Comparison of ENCODE assay signal across 8 mouse cellular contexts in the genomic region with DNA sequence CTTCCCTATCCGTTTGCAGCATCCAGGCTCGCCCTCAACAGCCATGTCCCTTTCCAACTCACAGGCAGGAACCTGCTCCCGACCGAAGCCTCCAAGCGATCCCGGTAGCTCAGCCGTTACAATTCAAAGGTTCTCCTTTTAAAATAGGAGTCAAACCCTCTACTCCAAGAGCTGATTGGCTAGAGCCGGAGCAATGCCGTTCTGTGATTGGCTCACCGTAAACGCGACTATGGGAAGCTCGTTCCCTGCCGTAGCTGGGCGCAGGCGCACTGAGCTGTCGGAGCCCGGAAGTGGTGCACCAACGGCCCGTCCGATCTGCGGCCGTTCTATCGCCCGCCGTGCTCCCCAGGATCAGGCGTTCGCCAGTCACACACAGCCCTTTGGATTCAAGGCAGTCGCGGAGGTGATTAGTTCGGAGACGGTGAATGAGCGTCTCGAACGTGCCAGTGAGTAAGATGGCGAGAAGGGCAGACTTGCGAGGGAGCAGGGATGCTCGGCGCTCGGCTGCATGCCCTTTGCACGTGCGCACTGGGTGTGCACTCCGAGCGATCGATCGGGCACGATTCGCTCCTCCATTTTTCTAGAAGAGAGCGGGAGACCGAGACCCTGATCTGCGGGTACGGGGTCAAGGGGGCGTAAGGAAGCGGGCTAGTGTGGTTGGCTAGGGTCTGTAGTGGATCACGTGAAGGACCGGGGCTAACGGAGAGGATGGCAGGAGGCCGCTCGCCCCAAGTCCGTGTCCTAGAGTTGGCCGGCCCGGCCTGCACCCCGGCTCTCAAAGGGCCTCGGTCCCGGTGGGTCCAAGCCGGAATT. TPM values are rescaled to one million over a fixed set of nuclear protein-coding genes. Genes with fewer than 3 reads are reported as not detected.
DNase-seq lines count a peak whose midpoint lies in the region; ATAC-seq and TF ChIP-seq lines count a peak whose summit lies in the region.

Gene Aurka, minus strand, starts transcription at position 125 of the 813 bp plus-strand sequence.
Gene Cstf1, plus strand, starts transcription at position 271 of the 813 bp plus-strand sequence.

- peak within 1 kb of the TSS; percentile 74 for H3K4me2 ChIP-seq in kidney, embryonic 14.5 days (replicated peaks; ENCODE audit: low read depth, low read length)
- H3K4me2 ChIP-seq in limb, embryonic 15.5 days, result peak within 1 kb of the TSS; percentile 76

- H3K27me3 ChIP-seq in kidney, embryonic 14.5 days (ENCODE audit: control insufficient read depth, insufficient read depth, low read length), result no peaks in the 10 kb centered on the region
- H3K27me3 ChIP-seq in limb, embryonic 15.5 days, result no peaks in the 10 kb centered on the region

- no peak for TF ChIP-seq CTCF in bone marrow macrophage, adult 2 months (IDR thresholded peaks at IDR 0.05; ENCODE audit: low read depth, low read length)
- TF ChIP-seq CTCF in embryonic fibroblast, embryonic 13.5 days (IDR thresholded peaks at IDR 0.05; ENCODE audit: borderline replicate concordance, insufficient read depth, low read length), result no peak

- ATAC-seq in kidney, embryonic 14.5 days (ENCODE audit: low FRiP score, low TSS enrichment), result peak; percentile 98
- ATAC-seq in limb, embryonic 15.5 days (ENCODE audit: insufficient number of reproducible peaks, low FRiP score, low TSS enrichment, low read depth), result peak; percentile 98

- WGBS in kidney, embryonic 14.5 days, result under 1% methylated on average over 66 of the region's 66 CpGs
- under 1% methylated on average over 66 of the region's 66 CpGs for WGBS in limb, embryonic 15.5 days

- peak within 1 kb of the TSS; percentile 88 for H3K27ac ChIP-seq in bone marrow macrophage, adult 2 months (ENCODE audit: insufficient read depth, low read depth, low read length)
- peak within 1 kb of the TSS; percentile 86 for H3K27ac ChIP-seq in embryonic fibroblast, embryonic 13.5 days (ENCODE audit: insufficient read depth, low read length)
- peak within 1 kb of the TSS; percentile 73 for H3K27ac ChIP-seq in kidney, embryonic 14.5 days (ENCODE audit: low read depth, low read length)
- peak within 1 kb of the TSS; percentile 85 for H3K27ac ChIP-seq in limb, embryonic 15.5 days

- TF ChIP-seq POLR2A in bone marrow macrophage, adult 2 months (IDR thresholded peaks at IDR 0.05; ENCODE audit: borderline replicate concordance, low read depth, low read length), result no peak; the same call in 1 of the 2 replicates
- TF ChIP-seq POLR2A in embryonic fibroblast, embryonic 13.5 days (IDR thresholded peaks at IDR 0.05; ENCODE audit: low read depth, low read length), result peak; percentile 79

- peak within 1 kb of the TSS; percentile 89 for H3K9ac ChIP-seq in kidney, embryonic 14.5 days (ENCODE audit: low read depth, low read length)
- peak within 1 kb of the TSS; percentile 98 for H3K9ac ChIP-seq in limb, embryonic 15.5 days

- peaks cover 11% of the 10 kb centered on the region for H3K4me1 ChIP-seq in bone marrow macrophage, adult 2 months (ENCODE audit: control insufficient read depth, insufficient read depth, low read length)
- H3K4me1 ChIP-seq in embryonic fibroblast, embryonic 13.5 days (ENCODE audit: control insufficient read depth, insufficient read depth, low read length), result no peaks in the 10 kb centered on the region; the same call in 1 of the 2 replicates
- peaks cover 15% of the 10 kb centered on the region for H3K4me1 ChIP-seq in kidney, embryonic 14.5 days (ENCODE audit: control insufficient read depth, insufficient read depth, low read length)
- peaks cover 21% of the 10 kb centered on the region for H3K4me1 ChIP-seq in limb, embryonic 15.5 days

- H3K4me3 ChIP-seq in bone marrow macrophage, adult 2 months (ENCODE audit: insufficient read depth, low read length), result peak within 1 kb of the TSS; percentile 93
- peak within 1 kb of the TSS; percentile 85 for H3K4me3 ChIP-seq in embryonic fibroblast, embryonic 13.5 days (ENCODE audit: insufficient read depth, low read length)
- peak within 1 kb of the TSS; percentile 86 for H3K4me3 ChIP-seq in kidney, embryonic 14.5 days (ENCODE audit: low read length)
- H3K4me3 ChIP-seq in limb, embryonic 15.5 days, result peak within 1 kb of the TSS; percentile 96

- no peaks in the 10 kb centered on the region for H3K9me3 ChIP-seq in kidney, embryonic 14.5 days (ENCODE audit: control insufficient read depth, low read length)
- no peaks in the 10 kb centered on the region for H3K9me3 ChIP-seq in limb, embryonic 15.5 days

- DNase-seq in A20 (ENCODE audit: low read depth, low spot score), result peak; percentile 98
- peak; percentile 95 to 97 for DNase-seq in heart, adult 9 months (ENCODE audit: low spot score in 2 of 2)
- peak; percentile 85 to 92 for DNase-seq in monocyte, adult 2 months (ENCODE audit: low read depth in 1 of 2, low spot score in 2 of 2)
- peak; percentile 93 to 94 for DNase-seq in spleen, postnatal 36 days (ENCODE audit: low spot score in 2 of 2)

- peaks cover 55% of the 10 kb centered on the region for H3K36me3 ChIP-seq in kidney, embryonic 14.5 days (ENCODE audit: control insufficient read depth, insufficient read depth, low read length)
- peaks cover 48% of the 10 kb centered on the region for H3K36me3 ChIP-seq in limb, embryonic 15.5 days

RNA-seq across cellular contexts. Expression of gene Aurka, which starts in this region (rescaled TPM):
- 22.3 and 24.7 TPM in 2 replicates for polyA plus RNA-seq in bone marrow macrophage, adult 2 months (2012; ENCODE audit: insufficient read depth, insufficient read length, missing spikeins)
- polyA plus RNA-seq in embryonic fibroblast, embryonic 13.5 days (2011; ENCODE audit: insufficient read length, low read depth, missing spikeins), result 28.9 and 35.5 TPM in 2 replicates
- polyA plus RNA-seq in kidney, embryonic 14.5 days (2014; fragmentation: Nextera tagmentation; extraction: Ambion mirVana), result 126 and 136 TPM in 2 replicates
- 73.6 and 76.8 TPM in 2 replicates for polyA plus RNA-seq in limb, embryonic 15.5 days (2015; fragmentation: Nextera tagmentation; extraction: Ambion mirVana)

RNA-seq across cellular contexts. Expression of gene Cstf1, which starts in this region (rescaled TPM):
- 16.2 and 16.8 TPM in 2 replicates for polyA plus RNA-seq in bone marrow macrophage, adult 2 months (2012; ENCODE audit: insufficient read depth, insufficient read length, missing spikeins)
- polyA plus RNA-seq in embryonic fibroblast, embryonic 13.5 days (2011; ENCODE audit: insufficient read length, low read depth, missing spikeins), result 30.4 and 30.9 TPM in 2 replicates
- 35.1 and 49.5 TPM in 2 replicates for polyA plus RNA-seq in kidney, embryonic 14.5 days (2014; fragmentation: Nextera tagmentation; extraction: Ambion mirVana)
- 32.9 and 33.0 TPM in 2 replicates for polyA plus RNA-seq in limb, embryonic 15.5 days (2015; fragmentation: Nextera tagmentation; extraction: Ambion mirVana)

Comparison
In these comparisons a context has a peak if more than half of its experiments do, and no peak if none do; other contexts are left out.
1. Peak in every context shown above with its lines: DNase-seq, ATAC-seq, H3K4me3 ChIP-seq and H3K27ac ChIP-seq.